Mouse (Mus musculus) MEL (cell line): ENCODE data around the gene Cited2. TPM values are rescaled to one million over a fixed set of nuclear protein-coding genes. Genes with fewer than 3 reads are reported as not detected.

Experiments used
- DNase-seq: peaks from one replicate; pipeline ENCODE4 v3.0.0; 2011; ENCODE audit warnings: low read depth, low spot score
- H3K27ac ChIP-seq: 2 replicates; pipeline ENCODE4 v1.5.1; 2012; ENCODE audit warnings: low read depth, mild to moderate bottlenecking, control low read depth, low read length, moderate library complexity; ENCODE audit not compliant: control insufficient read depth
- H3K27me3 ChIP-seq, 2 experiments: fragments of 150-350 bp in 1 of 2; sonication (generic) in 1 of 2; 2 replicates each; pipeline ENCODE4 v1.6.1; 2012; ENCODE audit warnings: low read length in 2 of 2, mild to moderate bottlenecking in 2 of 2, improper control_type of control experiment in 1 of 2, moderate library complexity in 1 of 2; ENCODE audit not compliant: insufficient read depth in 2 of 2, control insufficient read depth in 1 of 2
- H3K36me3 ChIP-seq, 2 experiments: 2 replicates each; pipeline ENCODE4 v1.6.1; 2012 to 2014; ENCODE audit warnings: low read length in 2 of 2, improper control_type of control experiment in 1 of 2, inconsistent platforms in 1 of 2, mild to moderate bottlenecking in 1 of 2; ENCODE audit not compliant: insufficient read depth in 2 of 2, control insufficient read depth in 1 of 2
- H3K4me1 ChIP-seq, 2 experiments: fragments of 150-350 bp in 1 of 2; sonication (generic) in 1 of 2; 2 replicates each; pipeline ENCODE4 v1.6.1; 2012; ENCODE audit warnings: low read length in 2 of 2, improper control_type of control experiment in 1 of 2, mild to moderate bottlenecking in 1 of 2; ENCODE audit not compliant: insufficient read depth in 2 of 2, control insufficient read depth in 1 of 2
- H3K4me3 ChIP-seq, 2 experiments: fragments of 150-350 bp in 1 of 2; sonication (generic) in 1 of 2; 2 replicates each; pipeline ENCODE4 v1.5.1; 2012; ENCODE audit warnings: low read depth in 2 of 2, low read length in 2 of 2, mild to moderate bottlenecking in 2 of 2, moderate library complexity in 2 of 2, control low read depth in 1 of 2, improper control_type of control experiment in 1 of 2; ENCODE audit not compliant: control insufficient read depth in 1 of 2, insufficient read depth in 1 of 2
- H3K79me2 ChIP-seq: 2 replicates; pipeline ENCODE4 v1.6.1; 2012; ENCODE audit warnings: mild to moderate bottlenecking, low read length, moderate library complexity; ENCODE audit not compliant: control insufficient read depth, poor library complexity, insufficient read depth
- H3K9ac ChIP-seq: 2 replicates; pipeline ENCODE4 v1.6.1; 2012; ENCODE audit warnings: low read depth, mild to moderate bottlenecking, control low read depth, low read length, moderate library complexity; ENCODE audit not compliant: control insufficient read depth, poor library complexity, severe bottlenecking
- H3K9me3 ChIP-seq: fragments of 150-350 bp; sonication (generic); replicated peaks from 2 replicates; pipeline ENCODE4 v1.6.1; 2012; ENCODE audit warnings: mild to moderate bottlenecking, low read length, improper control_type of control experiment, moderate library complexity; ENCODE audit not compliant: insufficient read depth
- CHD2 ChIP-seq: IDR thresholded peaks from 2 replicates; pipeline ENCODE4 v1.6.1; 2011; ENCODE audit warnings: low read length, improper control_type of control experiment
- E2F4 ChIP-seq: IDR thresholded peaks from 2 replicates; pipeline ENCODE4 v1.6.1; 2011; ENCODE audit warnings: low read depth, low read length, improper control_type of control experiment, borderline replicate concordance
- ELF1 ChIP-seq: IDR thresholded peaks from 2 replicates; pipeline ENCODE4 v1.6.1; 2014; ENCODE audit warnings: low read depth, mild to moderate bottlenecking, inconsistent platforms, low read length, improper control_type of control experiment, moderate library complexity
- EP300 ChIP-seq, 2 experiments: IDR thresholded peaks; 2 replicates each; pipeline ENCODE4 v1.6.1; 2011; ENCODE audit warnings: improper control_type of control experiment in 2 of 2, low read length in 2 of 2, low read depth in 1 of 2, mild to moderate bottlenecking in 1 of 2
- GABPA ChIP-seq: IDR thresholded peaks from 2 replicates; pipeline ENCODE4 v1.6.1; 2012; ENCODE audit warnings: low read depth, mild to moderate bottlenecking, inconsistent platforms, low read length, improper control_type of control experiment, moderate library complexity
- HCFC1 ChIP-seq: IDR thresholded peaks from 2 replicates; pipeline ENCODE4 v1.6.1; 2012; ENCODE audit warnings: low read depth, mild to moderate bottlenecking, inconsistent platforms, low read length, improper control_type of control experiment, moderate library complexity
- JUND ChIP-seq: IDR thresholded peaks from 2 replicates; pipeline ENCODE4 v1.6.1; 2011; ENCODE audit warnings: low read depth, mild to moderate bottlenecking, improper control_type of control experiment, low read length
- KAT2A ChIP-seq: conservative IDR thresholded peaks from 2 replicates; pipeline ENCODE4 v1.6.1; 2012; ENCODE audit warnings: low read depth, low read length, improper control_type of control experiment, inconsistent platforms
- MAFK ChIP-seq: IDR thresholded peaks from 2 replicates; pipeline ENCODE4 v1.6.1; 2011; ENCODE audit warnings: low read depth, mild to moderate bottlenecking, low read length, improper control_type of control experiment, borderline replicate concordance
- MAX ChIP-seq: IDR thresholded peaks from 2 replicates; pipeline ENCODE4 v1.6.1; 2011; ENCODE audit warnings: low read length, improper control_type of control experiment
- MXI1 ChIP-seq: IDR thresholded peaks from 2 replicates; pipeline ENCODE4 v1.6.1; 2011; ENCODE audit warnings: mild to moderate bottlenecking, low read depth, low read length, improper control_type of control experiment
- MYB ChIP-seq: IDR thresholded peaks from 2 replicates; pipeline ENCODE4 v1.6.1; 2011; ENCODE audit warnings: mild to moderate bottlenecking, low read depth, low read length, improper control_type of control experiment
- MYC ChIP-seq: IDR thresholded peaks from 2 replicates; pipeline ENCODE4 v1.6.1; 2011; ENCODE audit warnings: low read depth, mild to moderate bottlenecking, low read length, improper control_type of control experiment, moderate library complexity
- NELFE ChIP-seq: IDR thresholded peaks from 2 replicates; pipeline ENCODE4 v1.6.1; 2011; ENCODE audit warnings: low read depth, low read length, improper control_type of control experiment
- POLR2A ChIP-seq, 2 experiments: IDR thresholded peaks; 2 replicates each; pipeline ENCODE4 v1.6.1; 2011 to 2012; ENCODE audit warnings: low read length in 2 of 2, mild to moderate bottlenecking in 2 of 2, control low read depth in 1 of 2, improper control_type of control experiment in 1 of 2, low read depth in 1 of 2, moderate library complexity in 1 of 2; ENCODE audit not compliant: control insufficient read depth in 1 of 2, insufficient read depth in 1 of 2, poor library complexity in 1 of 2
- RAD21 ChIP-seq: IDR thresholded peaks from 2 replicates; pipeline ENCODE4 v1.6.1; 2011; ENCODE audit warnings: mild to moderate bottlenecking, low read depth, low read length, improper control_type of control experiment
- SIN3A ChIP-seq: IDR thresholded peaks from 2 replicates; pipeline ENCODE4 v1.6.1; 2012; ENCODE audit warnings: low read length, improper control_type of control experiment, inconsistent platforms
- SMC3 ChIP-seq: IDR thresholded peaks from 2 replicates; pipeline ENCODE4 v1.6.1; 2011; ENCODE audit warnings: low read depth, low read length, improper control_type of control experiment
- TAL1 ChIP-seq: IDR thresholded peaks from 2 replicates; pipeline ENCODE4 v1.6.1; 2012; ENCODE audit warnings: mild to moderate bottlenecking, inconsistent platforms, low read length, moderate library complexity, mixed read lengths
- TCF12 ChIP-seq: IDR thresholded peaks from 2 replicates; pipeline ENCODE4 v1.6.1; 2014; ENCODE audit warnings: low read depth, mild to moderate bottlenecking, inconsistent platforms, low read length, improper control_type of control experiment, moderate library complexity
- UBTF ChIP-seq: IDR thresholded peaks from 2 replicates; pipeline ENCODE4 v1.6.1; 2012; ENCODE audit warnings: low read depth, mild to moderate bottlenecking, inconsistent platforms, low read length, improper control_type of control experiment, moderate library complexity, borderline replicate concordance; ENCODE audit not compliant: insufficient read depth
- USF1 ChIP-seq: IDR thresholded peaks from 2 replicates; pipeline ENCODE4 v1.6.1; 2014; ENCODE audit warnings: low read depth, mild to moderate bottlenecking, inconsistent platforms, low read length, improper control_type of control experiment, moderate library complexity
- ZC3H11A ChIP-seq: IDR thresholded peaks from 2 replicates; pipeline ENCODE4 v1.6.1; 2012; ENCODE audit warnings: low read depth, mild to moderate bottlenecking, inconsistent platforms, low read length, improper control_type of control experiment
- ZKSCAN1 ChIP-seq: IDR thresholded peaks from 2 replicates; pipeline ENCODE4 v1.6.1; 2012; ENCODE audit warnings: low read depth, mild to moderate bottlenecking, inconsistent platforms, low read length, improper control_type of control experiment, moderate library complexity
- ZNF384 ChIP-seq: IDR thresholded peaks from 2 replicates; pipeline ENCODE4 v1.6.1; 2012; ENCODE audit warnings: low read depth, mild to moderate bottlenecking, inconsistent platforms, low read length, improper control_type of control experiment
- polyA plus RNA-seq, 2 experiments: library from polyadenylated mRNA; stranded (reverse) in 1 of 2; unstranded in 1 of 2; fragments of >175 nt in 1 of 2; fragments of >200 nt in 1 of 2; gene quantifications; 2 replicates each; pipeline versions ENCODE4 v1.2.1 to v1.2.4; 2012; ENCODE audit warnings: low replicate concordance in 2 of 2, low read depth in 1 of 2; ENCODE audit not compliant: insufficient read length in 2 of 2, insufficient read depth in 1 of 2, missing spikeins in 1 of 2
- total RNA-seq: library from RNA; depleted of rRNA; stranded (reverse); fragments of 300-350 nt; gene quantifications from 2 replicates; pipeline ENCODE4 v1.2.3, GENCODE M21; 2012

Cited2 gene
- total and polyA plus RNA-seq, 3 experiments: 2.3 to 13.1 TPM; not detected in 1

DNA sequence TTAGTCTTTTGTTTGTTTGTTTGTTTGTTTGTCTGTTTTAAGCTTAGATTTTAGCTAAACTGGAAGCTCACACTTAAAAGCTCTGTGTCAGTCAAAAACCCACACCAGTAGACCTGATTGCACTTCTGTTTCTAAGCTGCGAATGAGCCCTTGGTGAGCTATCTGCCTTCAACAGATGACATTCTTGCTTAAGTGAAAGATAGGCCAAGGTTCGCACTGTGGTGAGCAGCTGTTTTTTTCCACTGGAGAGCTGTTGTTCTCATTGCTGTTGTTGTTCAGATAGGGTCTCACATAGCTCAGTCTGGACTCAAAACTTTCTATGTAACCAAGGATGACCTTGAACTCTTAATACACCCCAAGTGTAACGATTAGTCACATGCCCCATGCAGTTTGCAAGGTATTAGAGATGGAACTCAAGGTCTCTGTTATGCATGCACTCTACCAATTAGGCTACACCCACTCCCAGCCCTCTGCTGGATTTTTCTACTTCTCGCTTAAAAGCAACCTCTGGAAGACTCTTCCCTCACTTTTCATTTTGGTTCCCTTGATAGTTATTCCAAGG lies 3.9 kb upstream of the Cited2 start (continued):
- TF ChIP-seq RAD21 (no peak), E2F4 (no peak), ZC3H11A (no peak), ZKSCAN1 (no peak), UBTF (no peak), TAL1 (peak; percentile 81), MAFK (no peak), CHD2 (no peak), MYB (no peak), ELF1 (no peak), USF1 (peak; percentile 60), TCF12 (peak; percentile 92), MYC (no peak), SIN3A (peak; percentile 44; the same call in 1 of the 2 replicates), MXI1 (no peak), JUND (no peak), HCFC1 (no peak), NELFE (no peak), EP300 (IDR thresholded peaks at IDR 0.05; ENCODE audit: low read depth in 1 of 2, low read length in 2 of 2) (peak; percentile 76 to 83), POLR2A (IDR thresholded peaks at IDR 0.05; ENCODE audit: control insufficient read depth in 1 of 2, insufficient read depth in 1 of 2, low read depth in 1 of 2, low read length in 2 of 2, poor library complexity in 1 of 2) (no peak)

GRCm38 (mm10) chr10:17719646-17720045 lies 3.4 kb upstream of the Cited2 start:
- H3K27ac ChIP-seq: no peak overlapping the region
- H3K9ac ChIP-seq: no peak overlapping the region
- H3K79me2 ChIP-seq: peaks cover 6% of the 10 kb centered on the region
- peaks cover 0 to 22% of the 10 kb centered on the region in 2 experiments; a peak in 2 of 4 replicates for H3K36me3 ChIP-seq
- H3K27me3 ChIP-seq: no peaks in the 10 kb centered on the region
- no peak for DNase-seq
- TF ChIP-seq E2F4 (no peak), KAT2A (no peak), ZNF384 (no peak), SMC3 (no peak), USF1 (no peak), MAX (no peak), TAL1 (no peak), ZC3H11A (no peak), MYC (no peak), GABPA (no peak), HCFC1 (no peak)
- H3K4me3 ChIP-seq: no peak overlapping the region
- peaks cover 14 to 19% of the 10 kb centered on the region in 2 experiments for H3K4me1 ChIP-seq
- H3K9me3 ChIP-seq: no peaks in the 10 kb centered on the region
